Mouse (Mus musculus) midbrain, embryonic 11.5 days (tissue): ENCODE data around the gene 4930451I11Rik. TPM values are rescaled to one million over a fixed set of nuclear protein-coding genes. Genes with fewer than 3 reads are reported as not detected.

Experiments used
- ATAC-seq: fragments of 200-750 bp; cut with Nextera tagmentation; 2 replicates; pipeline ENCODE4 v1.8.0; 2017; ENCODE audit warnings: moderate TSS enrichment, moderate library complexity; ENCODE audit not compliant: low FRiP score
- DNase-seq: peaks from one replicate; pipeline ENCODE4 v3.0.0; 2015; ENCODE audit warnings: low spot score; ENCODE audit errors: missing footprints
- H3K27ac ChIP-seq: fragments of 300-500 bp; sonication (generic); 2 replicates; pipeline ENCODE4 v1.5.1; 2014; ENCODE audit warnings: low read depth, low read length
- H3K27me3 ChIP-seq: fragments of 300-500 bp; sonication (generic); 2 replicates; pipeline ENCODE4 v1.6.1; 2014; ENCODE audit warnings: mild to moderate bottlenecking, low read length, moderate library complexity, mixed read lengths; ENCODE audit not compliant: control insufficient read depth, insufficient read depth
- H3K36me3 ChIP-seq: fragments of 300-500 bp; sonication (generic); 2 replicates; pipeline ENCODE4 v1.6.1; 2014; ENCODE audit warnings: mild to moderate bottlenecking, low read length, moderate library complexity, mixed read lengths; ENCODE audit not compliant: control insufficient read depth, insufficient read depth
- H3K4me1 ChIP-seq: fragments of 300-500 bp; sonication (generic); 2 replicates; pipeline ENCODE4 v1.6.1; 2014; ENCODE audit warnings: low read length; ENCODE audit not compliant: control insufficient read depth, insufficient read depth
- H3K4me2 ChIP-seq: fragments of 300-500 bp; sonication (generic); 2 replicates; pipeline ENCODE4 v1.6.1; 2014; ENCODE audit warnings: mild to moderate bottlenecking, moderate library complexity
- H3K4me3 ChIP-seq: fragments of 300-500 bp; sonication (generic); 2 replicates; pipeline ENCODE4 v1.5.1; 2014; ENCODE audit warnings: low read depth, low read length
- H3K9ac ChIP-seq: fragments of 300-500 bp; sonication (generic); 2 replicates; pipeline ENCODE4 v1.6.1; 2014; ENCODE audit warnings: low read length
- H3K9me3 ChIP-seq: fragments of 300-500 bp; sonication (generic); 2 replicates; pipeline ENCODE4 v1.6.1; 2016; ENCODE audit warnings: low read length; ENCODE audit not compliant: control insufficient read depth
- WGBS: fragments of 180-500 bp; shearing (Covaris S2); extraction: QIAGEN DNeasy Blood & Tissue Kit; methylation state at CpG from one replicate; pipeline ENCODE4 v1.1.7; 2014; 5-methylcytosine and 5-hydroxymethylcytosine counted together
- polyA plus RNA-seq: library from polyadenylated mRNA; unstranded; fragments of >200 nt; fragmentation: Nextera tagmentation; extraction: Ambion mirVana; gene quantifications from 2 replicates; pipeline ENCODE4 v1.2.1, GENCODE M21; 2014

The 4930451I11Rik gene
- polyA plus RNA-seq, 1 experiment from 2014 or later, result not detected

DNA sequence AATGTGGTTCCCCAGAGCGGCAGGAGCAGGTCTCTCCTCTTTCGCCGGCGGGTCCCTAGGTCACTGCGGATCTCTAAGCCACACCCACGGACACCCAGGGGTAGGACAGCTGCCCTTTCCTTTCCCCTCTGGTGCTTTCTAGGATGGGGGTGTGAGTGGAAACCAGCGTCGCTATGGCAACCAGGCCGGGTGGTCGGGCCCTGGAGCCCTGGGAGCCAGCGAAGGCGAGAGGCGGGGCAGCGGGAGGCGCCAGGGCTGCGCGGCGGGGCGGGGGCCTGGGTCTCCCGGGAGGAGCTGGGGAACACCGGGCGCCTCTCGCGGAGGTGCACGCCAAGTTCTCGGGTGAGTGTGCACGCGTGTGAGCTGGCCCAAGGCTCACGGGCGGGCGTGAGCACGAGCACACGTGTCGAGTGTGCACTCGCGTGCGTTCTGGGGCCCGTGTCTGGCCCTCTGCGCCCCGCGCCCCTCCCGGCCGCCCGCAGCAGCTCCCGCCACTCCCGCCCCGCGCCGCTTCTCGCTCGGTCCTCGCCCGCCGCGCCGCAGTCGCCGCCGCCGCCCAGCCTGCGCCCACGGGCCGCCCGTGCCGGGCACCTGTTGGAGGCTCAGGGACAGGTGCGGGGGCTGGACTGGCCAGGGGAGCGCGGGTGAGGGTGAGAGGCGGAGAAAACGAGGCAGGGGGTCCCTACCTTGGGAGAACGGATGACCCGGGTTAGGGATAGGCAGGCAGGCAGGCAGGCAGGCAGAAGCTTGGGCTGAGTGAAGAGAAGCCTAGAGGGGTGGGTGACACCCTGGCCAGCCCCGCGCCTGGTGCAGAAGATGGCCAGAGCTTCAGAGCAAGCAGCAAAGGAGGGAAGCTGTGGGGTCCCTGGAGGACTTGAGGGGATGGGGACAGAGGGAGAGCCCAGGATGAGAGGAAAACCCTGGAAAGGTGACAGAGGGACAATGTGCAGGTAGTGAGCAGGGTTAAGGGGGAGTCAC is 16.3 kb upstream of the 4930451I11Rik start:
- under 1% methylated on average over 70 of the region's 74 CpGs for WGBS
- peak overlapping the region; percentile 56 for H3K4me3 ChIP-seq
- H3K36me3 ChIP-seq, result peaks cover 4% of the 10 kb centered on the region; the same call in 1 of the 2 replicates
- H3K4me2 ChIP-seq, result peak overlapping the region; percentile 100
- peak; percentile 94 for DNase-seq
- ATAC-seq, result peak; percentile 72
- no peaks in the 10 kb centered on the region for H3K9me3 ChIP-seq
- H3K4me1 ChIP-seq, result peaks cover 20% of the 10 kb centered on the region
- H3K27ac ChIP-seq, result no peak overlapping the region
- H3K27me3 ChIP-seq, result peaks cover 17% of the 10 kb centered on the region
- H3K9ac ChIP-seq, result peak overlapping the region; percentile 80

DNA sequence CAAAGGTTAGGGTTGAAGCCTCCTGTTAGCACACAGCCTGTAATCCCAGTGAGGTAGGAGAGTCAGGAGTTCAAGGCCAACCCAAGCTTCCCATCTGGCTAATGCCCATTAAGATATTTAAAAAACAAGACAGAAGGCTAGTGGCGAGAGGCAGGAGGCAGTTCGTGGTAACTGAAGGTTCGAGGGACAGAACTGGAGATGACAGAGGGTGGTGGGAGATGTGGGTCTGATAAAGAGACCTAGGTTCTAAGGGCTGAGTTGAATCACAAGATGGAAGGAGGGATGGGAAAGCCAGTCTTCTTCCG is 15.6 kb upstream of the 4930451I11Rik start, which contains the start of gene Doc2a:
Doc2a (plus strand) TSS at position 301 of the 305 bp plus-strand sequence.
- Histone ChIP-seq H3K36me3 (no peaks in the 10 kb centered on the region), H3K4me3 (peak within 1 kb of the TSS; percentile 56), H3K4me1 (peaks cover 16% of the 10 kb centered on the region), H3K9me3 (no peaks in the 10 kb centered on the region), H3K9ac (peak within 1 kb of the TSS; percentile 80), H3K4me2 (peak within 1 kb of the TSS; percentile 100), H3K27me3 (peaks cover 17% of the 10 kb centered on the region), H3K27ac (no peak within 1 kb of the TSS)
- ATAC-seq (no peak), DNase-seq (no peak)
- WGBS, result 18% methylated on average over 4 of the region's 4 CpGs

DNA sequence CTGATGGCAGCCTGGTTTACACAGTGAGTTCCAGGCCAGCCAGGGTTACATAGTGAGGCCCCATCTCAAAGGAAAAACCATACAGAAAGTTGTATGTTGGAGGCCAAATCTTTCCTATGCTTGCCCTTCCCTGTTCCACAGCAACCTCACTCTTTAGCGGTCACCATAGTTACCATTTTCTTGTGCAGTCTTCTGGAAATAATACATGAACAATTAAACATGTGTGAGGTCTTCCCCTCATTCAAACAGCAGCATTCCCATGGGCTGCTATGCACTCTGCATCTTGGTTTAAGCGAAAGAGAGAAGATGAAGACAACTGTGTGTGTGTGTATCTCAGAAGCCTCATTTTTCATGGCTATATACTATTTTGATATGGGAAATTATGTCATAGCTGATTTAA is 14.1 kb upstream of the 4930451I11Rik start:
- peaks cover 12% of the 10 kb centered on the region for H3K4me1 ChIP-seq
- DNase-seq, result no peak

GRCm38 (mm10) chr7:126843276-126843675 is 11.8 kb upstream of the 4930451I11Rik start:
- no peak overlapping the region for H3K4me2 ChIP-seq
- 88% methylated on average over 9 of the region's 9 CpGs for WGBS
- DNase-seq, result no peak

More for the DNA sequence above, 14.1 kb upstream of the 4930451I11Rik start:
- peaks cover 17% of the 10 kb centered on the region for H3K27me3 ChIP-seq
- no peaks in the 10 kb centered on the region for H3K9me3 ChIP-seq
- ATAC-seq, result no peak
- no peaks in the 10 kb centered on the region for H3K36me3 ChIP-seq
- WGBS, result 82% methylated on average over 2 of the region's 2 CpGs
- no peak overlapping the region for H3K9ac ChIP-seq
- no peak overlapping the region for H3K4me3 ChIP-seq
- no peak overlapping the region for H3K4me2 ChIP-seq
- no peak overlapping the region for H3K27ac ChIP-seq

GRCm38 (mm10) chr7:126833294-126833693 is 1.9 kb upstream of the 4930451I11Rik start:
- no peak overlapping the region for H3K4me2 ChIP-seq
- ATAC-seq, result no peak
- no peak overlapping the region for H3K27ac ChIP-seq
- no peak for DNase-seq
- 88% methylated on average over 1 of the region's 1 CpGs for WGBS
- H3K4me3 ChIP-seq, result no peak overlapping the region
- no peaks in the 10 kb centered on the region for H3K27me3 ChIP-seq
- no peaks in the 10 kb centered on the region for H3K36me3 ChIP-seq
- H3K4me1 ChIP-seq, result no peaks in the 10 kb centered on the region; the same call in none of the 2 replicates
- H3K9ac ChIP-seq, result no peak overlapping the region
- no peaks in the 10 kb centered on the region for H3K9me3 ChIP-seq

More at GRCm38 (mm10) chr7:126843276-126843675, 11.8 kb upstream of the 4930451I11Rik start:
- Histone ChIP-seq H3K27me3 (peaks cover 3% of the 10 kb centered on the region), H3K9ac (no peak overlapping the region), H3K4me1 (peaks cover 6% of the 10 kb centered on the region), H3K9me3 (no peaks in the 10 kb centered on the region), H3K27ac (no peak overlapping the region), H3K36me3 (no peaks in the 10 kb centered on the region), H3K4me3 (no peak overlapping the region)
- ATAC-seq, result no peak

DNA sequence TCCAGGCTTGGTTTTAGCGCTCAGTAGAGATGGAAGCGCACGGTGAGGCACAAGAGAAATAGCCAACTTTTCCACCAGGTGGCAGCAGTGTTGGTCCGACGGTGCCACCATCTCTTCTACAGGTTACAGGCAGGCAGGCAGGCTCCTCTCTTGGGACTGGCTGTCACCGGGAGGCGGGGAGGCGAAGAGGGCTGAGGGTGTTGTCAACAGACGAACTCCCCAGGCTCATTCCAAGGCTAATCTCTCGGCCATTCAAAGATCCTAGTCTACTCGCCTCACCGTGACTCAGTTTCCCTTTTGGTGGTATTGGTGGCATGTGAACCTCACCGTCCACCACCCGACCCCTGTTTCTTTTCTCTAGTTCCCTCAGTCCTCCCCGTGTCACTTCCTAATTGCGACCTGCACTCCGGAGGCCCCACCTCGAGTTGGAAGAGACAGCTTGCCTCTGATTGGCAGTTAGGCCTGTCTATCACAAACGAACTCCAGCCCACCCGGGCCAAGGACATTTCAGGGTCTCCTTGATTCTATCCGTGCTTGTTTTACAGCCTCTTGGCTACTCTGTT is 678 bp upstream of the 4930451I11Rik start:
- Histone ChIP-seq H3K27me3 (no peaks in the 10 kb centered on the region), H3K9ac (peak overlapping the region; percentile 28), H3K4me3 (peak overlapping the region; percentile 33), H3K36me3 (no peaks in the 10 kb centered on the region), H3K4me1 (no peaks in the 10 kb centered on the region; the same call in none of the 2 replicates), H3K9me3 (no peaks in the 10 kb centered on the region), H3K4me2 (peak overlapping the region; percentile 47), H3K27ac (no peak overlapping the region)
- ATAC-seq (peak; percentile 91), DNase-seq (peak; percentile 98)
- WGBS, result 1% methylated on average over 21 of the region's 21 CpGs

DNA sequence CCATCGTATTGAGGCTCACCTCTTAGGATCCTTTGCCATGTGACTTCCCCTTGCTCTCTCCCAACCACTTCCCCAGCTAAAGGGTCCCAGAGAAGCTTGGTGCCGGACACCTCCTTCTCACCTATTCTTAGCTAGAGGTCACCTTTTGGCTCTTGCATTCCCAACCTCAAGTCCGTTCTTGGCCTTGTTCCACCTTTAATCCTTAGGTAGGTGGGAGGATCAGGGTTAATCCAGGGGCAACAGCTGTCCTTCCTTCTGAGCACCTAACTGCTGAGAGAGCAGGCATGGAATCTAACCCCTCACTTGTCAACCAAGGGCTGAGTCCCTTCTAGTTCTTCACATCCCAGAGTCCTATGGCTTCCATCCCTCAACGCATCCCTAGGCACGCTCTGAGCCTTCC is 5.5 kb downstream of the 4930451I11Rik start:
- 73% methylated on average over 5 of the region's 5 CpGs for WGBS
- no peak overlapping the region for H3K9ac ChIP-seq
- no peak for ATAC-seq

GRCm38 (mm10) chr7:126825403-126825802 is 6.0 kb downstream of the 4930451I11Rik start:
- no peak overlapping the region for H3K27ac ChIP-seq
- H3K4me2 ChIP-seq, result no peak overlapping the region
- H3K9ac ChIP-seq, result no peak overlapping the region
- WGBS, result 24% methylated on average over 8 of the region's 8 CpGs
- no peak overlapping the region for H3K4me3 ChIP-seq
- no peak for DNase-seq
- no peaks in the 10 kb centered on the region for H3K36me3 ChIP-seq
- ATAC-seq, result no peak
- H3K27me3 ChIP-seq, result peaks cover 2% of the 10 kb centered on the region; the same call in 1 of the 2 replicates
- H3K9me3 ChIP-seq, result no peaks in the 10 kb centered on the region
- H3K4me1 ChIP-seq, result peaks cover 11% of the 10 kb centered on the region

More for the DNA sequence above, 5.5 kb downstream of the 4930451I11Rik start:
- no peak for DNase-seq
- Histone ChIP-seq H3K27ac (no peak overlapping the region), H3K27me3 (peaks cover 2% of the 10 kb centered on the region; the same call in 1 of the 2 replicates), H3K36me3 (no peaks in the 10 kb centered on the region), H3K4me2 (no peak overlapping the region), H3K9me3 (no peaks in the 10 kb centered on the region), H3K4me1 (peaks cover 11% of the 10 kb centered on the region), H3K4me3 (no peak overlapping the region)

- 12% methylated on average over 10 of the region's 10 CpGs for WGBS
- Histone ChIP-seq H3K27ac (no peak overlapping the region; the same call in 1 of the 2 replicates), H3K9ac (peak overlapping the region; percentile 73), H3K4me2 (peak overlapping the region; percentile 69), H3K27me3 (peaks cover 2% of the 10 kb centered on the region; the same call in 1 of the 2 replicates), H3K36me3 (no peaks in the 10 kb centered on the region), H3K4me3 (peak overlapping the region; percentile 53), H3K9me3 (no peaks in the 10 kb centered on the region), H3K4me1 (peaks cover 11% of the 10 kb centered on the region)
- no peak for ATAC-seq
- peak; percentile 86 for DNase-seq
Measured at GRCm38 (mm10) chr7:126823940-126824339, 7.5 kb downstream of the 4930451I11Rik start.
